Mouse (Mus musculus): Measurements from ENCODE around the gene Ubash3a.

DNA sequence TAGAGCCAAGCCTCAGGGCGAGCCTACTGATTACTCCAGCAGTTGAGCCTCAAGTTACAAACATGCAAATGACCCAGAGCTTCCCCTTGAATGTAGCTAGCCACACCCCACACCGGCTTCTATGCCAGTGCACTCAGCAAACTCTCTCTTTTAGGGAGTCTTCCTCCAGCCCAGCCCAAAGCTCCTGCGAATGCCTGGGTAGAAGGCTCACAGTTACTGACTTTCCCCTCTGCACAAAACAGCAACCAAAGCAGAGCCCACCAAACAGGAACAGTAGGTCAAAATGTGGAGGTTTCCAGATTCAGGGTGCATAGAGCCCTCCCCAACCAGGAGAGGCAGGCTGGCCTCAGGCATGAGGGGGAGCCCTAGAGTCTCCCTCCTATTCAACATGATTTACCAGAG, 57.5 kb downstream of the Ubash3a start:
- no peak for TF ChIP-seq EP300 (IDR thresholded peaks at IDR 0.05; ENCODE audit: insufficient read depth, low read depth, low read length)
- no peak for TF ChIP-seq POLR2A (IDR thresholded peaks at IDR 0.05; ENCODE audit: insufficient read depth, low read depth, low read length)
- no peak for TF ChIP-seq CTCF (IDR thresholded peaks at IDR 0.05)

Measured in heart, adult 2 months (tissue).